Mouse (Mus musculus) cerebellum, adult 2 months (tissue): Measurements from ENCODE around the gene Aldh3a1. TPM values are rescaled to one million over a fixed set of nuclear protein-coding genes. Genes with fewer than 3 reads are reported as not detected.

Experiments used
- DNase-seq, 2 experiments: peaks; one replicate each; pipeline ENCODE4 v3.0.0; 2021
- H3K27ac ChIP-seq: fragments of 200-500 bp; 2 replicates; pipeline ENCODE4 v1.5.1; 2012; ENCODE audit warnings: low read length, control low read depth, inconsistent platforms; ENCODE audit not compliant: insufficient read depth
- H3K27me3 ChIP-seq: fragments of 200-500 bp; 2 replicates; pipeline ENCODE4 v1.6.1; 2012; ENCODE audit warnings: inconsistent platforms, mild to moderate bottlenecking, low read length, moderate library complexity; ENCODE audit not compliant: control insufficient read depth, insufficient read depth
- H3K4me1 ChIP-seq: fragments of 200-500 bp; 2 replicates; pipeline ENCODE4 v1.6.1; 2011; ENCODE audit warnings: low read length; ENCODE audit not compliant: control insufficient read depth, insufficient read depth
- H3K4me3 ChIP-seq: fragments of 200-500 bp; replicated peaks from 2 replicates; pipeline ENCODE3; 2011; ENCODE audit warnings: mild to moderate bottlenecking, low read depth, low read length, control low read depth; ENCODE audit not compliant: insufficient read depth
- CTCF ChIP-seq: fragments of 200-500 bp; IDR thresholded peaks from 2 replicates; pipeline ENCODE4 v1.5.1; 2011; ENCODE audit warnings: low read depth, mild to moderate bottlenecking, control low read depth, low read length, moderate library complexity, borderline replicate concordance; ENCODE audit not compliant: insufficient read depth
- POLR2A ChIP-seq: fragments of 200-500 bp; IDR thresholded peaks from 2 replicates; pipeline ENCODE4 v1.6.1; 2011; ENCODE audit warnings: low read length, control low read depth, borderline replicate concordance; ENCODE audit not compliant: insufficient read depth
- WGBS: fragments of 180-500 bp; shearing (Covaris S2); methylation state at CpG from one replicate; pipeline ENCODE4 v1.1.7; 2018; 5-methylcytosine and 5-hydroxymethylcytosine counted together
- polyA plus RNA-seq: library from polyadenylated mRNA; depleted of rRNA; stranded (reverse); fragments of >200 nt; gene quantifications from 2 replicates; pipeline ENCODE4 v1.2.3, GENCODE M21; 2012

Gene Aldh3a1
- polyA plus RNA-seq, 1 experiment = 2.1 TPM

GRCm38 (mm10) chr11:61228406-61228805 is 21.1 kb downstream of the Aldh3a1 start:
- DNase-seq = peak; percentile 35 to 44
- Histone ChIP-seq H3K27ac (peak overlapping the region; percentile 93), H3K4me3 (no peak overlapping the region), H3K27me3 (no peaks in the 10 kb centered on the region), H3K4me1 (peaks cover 37% of the 10 kb centered on the region)
- WGBS = 46% methylated on average over 3 of the region's 3 CpGs
- no peak for TF ChIP-seq CTCF

- no peak overlapping the region for H3K27ac ChIP-seq
- WGBS = under 1% methylated on average over 9 of the region's 9 CpGs
- H3K4me1 ChIP-seq = peaks cover 19% of the 10 kb centered on the region
- no peaks in the 10 kb centered on the region for H3K27me3 ChIP-seq
- TF ChIP-seq POLR2A (no peak), CTCF (peak; percentile 65)
- peak; percentile 65 to 69 for DNase-seq
- peak overlapping the region; percentile 49 for H3K4me3 ChIP-seq
Observed at GRCm38 (mm10) chr11:61231329-61231728, 24.0 kb downstream of the Aldh3a1 start.

- WGBS = 73% methylated on average over 5 of the region's 5 CpGs
- TF ChIP-seq POLR2A (no peak), CTCF (no peak)
- H3K4me3 ChIP-seq = no peak overlapping the region
- no peak overlapping the region for H3K27ac ChIP-seq
- no peak for DNase-seq
- H3K27me3 ChIP-seq = no peaks in the 10 kb centered on the region
- no peaks in the 10 kb centered on the region for H3K4me1 ChIP-seq
Observed at GRCm38 (mm10) chr11:61234174-61234573, 26.8 kb downstream of the Aldh3a1 start.

- no peaks in the 10 kb centered on the region for H3K27me3 ChIP-seq
- H3K4me3 ChIP-seq = no peak overlapping the region
- DNase-seq = no peak
- WGBS = 96% methylated on average over 3 of the region's 3 CpGs
- H3K27ac ChIP-seq = no peak overlapping the region
- H3K4me1 ChIP-seq = no peaks in the 10 kb centered on the region
- no peak for TF ChIP-seq POLR2A
- TF ChIP-seq CTCF = no peak
Observed at GRCm38 (mm10) chr11:61236015-61236414, 28.7 kb downstream of the Aldh3a1 start.

- TF ChIP-seq CTCF = no peak
- no peak for TF ChIP-seq POLR2A
- Histone ChIP-seq H3K27ac (no peak overlapping the region), H3K27me3 (no peaks in the 10 kb centered on the region), H3K4me3 (no peak overlapping the region), H3K4me1 (peaks cover 6% of the 10 kb centered on the region)
- WGBS = 56% methylated on average over 7 of the region's 7 CpGs
- peak in 1 of 2 experiments; percentile 42 for DNase-seq
Observed at GRCm38 (mm10) chr11:61244406-61244805, 37.1 kb downstream of the Aldh3a1 start.

- Histone ChIP-seq H3K27me3 (no peaks in the 10 kb centered on the region), H3K4me1 (peaks cover 2% of the 10 kb centered on the region; the same call in 1 of the 2 replicates), H3K4me3 (no peak overlapping the region), H3K27ac (no peak overlapping the region)
- no peak for DNase-seq
- 87% methylated on average over 10 of the region's 10 CpGs for WGBS
- TF ChIP-seq POLR2A = no peak
- no peak for TF ChIP-seq CTCF
Observed at GRCm38 (mm10) chr11:61251741-61252140, 44.4 kb downstream of the Aldh3a1 start.

- no peak for TF ChIP-seq POLR2A
- TF ChIP-seq CTCF = no peak
- no peak for DNase-seq
- WGBS = 94% methylated on average over 12 of the region's 12 CpGs
- Histone ChIP-seq H3K27me3 (no peaks in the 10 kb centered on the region), H3K4me1 (peaks cover 2% of the 10 kb centered on the region; the same call in 1 of the 2 replicates), H3K27ac (no peak overlapping the region), H3K4me3 (no peak overlapping the region)
Observed at GRCm38 (mm10) chr11:61252807-61253206, 45.5 kb downstream of the Aldh3a1 start.

GRCm38 (mm10) chr11:61259106-61259505 is 51.8 kb downstream of the Aldh3a1 start:
- no peaks in the 10 kb centered on the region for H3K27me3 ChIP-seq
- no peak overlapping the region for H3K27ac ChIP-seq
- no peak for DNase-seq
- 92% methylated on average over 6 of the region's 6 CpGs for WGBS
- no peak overlapping the region for H3K4me3 ChIP-seq
- H3K4me1 ChIP-seq = peaks cover 2% of the 10 kb centered on the region; the same call in 1 of the 2 replicates
- TF ChIP-seq CTCF (no peak), POLR2A (no peak)

- H3K27ac ChIP-seq = no peak overlapping the region
- TF ChIP-seq CTCF = no peak
- no peak for TF ChIP-seq POLR2A
- H3K4me3 ChIP-seq = no peak overlapping the region
- DNase-seq = no peak
- 92% methylated on average over 14 of the region's 14 CpGs for WGBS
- H3K4me1 ChIP-seq = no peaks in the 10 kb centered on the region; the same call in 1 of the 2 replicates
- no peaks in the 10 kb centered on the region for H3K27me3 ChIP-seq
Observed at GRCm38 (mm10) chr11:61262516-61262915, 55.2 kb downstream of the Aldh3a1 start.
